Mouse (Mus musculus) heart, embryonic 13.5 days (tissue): ENCODE results near the gene Fam196a. TPM values are rescaled to one million over a fixed set of nuclear protein-coding genes. Genes with fewer than 3 reads are reported as not detected.

Experiments used
- ATAC-seq: fragments of 200-750 bp; cut with Nextera tagmentation; 2 replicates; pipeline ENCODE4 v1.8.0; 2017; ENCODE audit warnings: moderate TSS enrichment; ENCODE audit not compliant: insufficient number of reproducible peaks, low FRiP score, low TSS enrichment; ENCODE audit errors: extremely low read depth
- H3K27ac ChIP-seq: fragments of 300-500 bp; sonication (generic); replicated peaks from 2 replicates; pipeline ENCODE4 v1.5.1; 2015; ENCODE audit warnings: moderate library complexity, mild to moderate bottlenecking, inconsistent platforms
- H3K27me3 ChIP-seq: fragments of 300-500 bp; sonication (generic); replicated peaks from 2 replicates; pipeline ENCODE4 v1.6.1; 2015; ENCODE audit warnings: mild to moderate bottlenecking, inconsistent platforms
- H3K36me3 ChIP-seq: fragments of 300-500 bp; sonication (generic); 2 replicates; pipeline ENCODE4 v1.6.1; 2015; ENCODE audit warnings: mild to moderate bottlenecking, inconsistent platforms
- H3K4me1 ChIP-seq: fragments of 300-500 bp; sonication (generic); 2 replicates; pipeline ENCODE4 v1.6.1; 2015; ENCODE audit warnings: inconsistent platforms
- H3K4me2 ChIP-seq: fragments of 300-500 bp; sonication (generic); 2 replicates; pipeline ENCODE4 v1.6.1; 2015; ENCODE audit warnings: inconsistent platforms, mild to moderate bottlenecking, moderate library complexity
- H3K4me3 ChIP-seq: fragments of 300-500 bp; sonication (generic); 2 replicates; pipeline ENCODE4 v1.5.1; 2015; ENCODE audit warnings: moderate library complexity, mild to moderate bottlenecking, inconsistent platforms
- H3K9ac ChIP-seq: fragments of 300-500 bp; sonication (generic); 2 replicates; pipeline ENCODE4 v1.6.1; 2015; ENCODE audit warnings: inconsistent platforms, mild to moderate bottlenecking, moderate library complexity
- H3K9me3 ChIP-seq: fragments of 300-500 bp; sonication (generic); 2 replicates; pipeline ENCODE4 v1.6.1; 2016; ENCODE audit warnings: inconsistent platforms
- WGBS: fragments of 180-500 bp; shearing (Covaris S2); methylation state at CpG from one replicate; pipeline ENCODE4 v1.1.7; 2015; ENCODE audit warnings: mixed read lengths; 5-methylcytosine and 5-hydroxymethylcytosine counted together
- polyA plus RNA-seq: library from polyadenylated mRNA; unstranded; fragments of >200 nt; fragmentation: Nextera tagmentation; extraction: Ambion mirVana; gene quantifications from 2 replicates; pipeline ENCODE4 v1.2.1, GENCODE M21; 2015

Fam196a gene
- polyA plus RNA-seq, 1 experiment from 2014 or later, result 0.88 TPM

GRCm38 (mm10) chr7:134840066-134840465 is 98.2 kb downstream of the Fam196a start:
- 66% methylated on average over 2 of the region's 2 CpGs for WGBS
- Histone ChIP-seq H3K4me2 (no peak overlapping the region), H3K27ac (no peak overlapping the region), H3K27me3 (no peaks in the 10 kb centered on the region), H3K9ac (no peak overlapping the region), H3K4me1 (no peaks in the 10 kb centered on the region), H3K4me3 (no peak overlapping the region), H3K36me3 (0 out of 2 replicates have a peak, but pooled peaks cover 3% of the 10 kb centered on the region), H3K9me3 (no peaks in the 10 kb centered on the region)
- ATAC-seq, result no peak
